17 mouse cellular contexts compared by ENCODE assay signal in the genomic region with DNA sequence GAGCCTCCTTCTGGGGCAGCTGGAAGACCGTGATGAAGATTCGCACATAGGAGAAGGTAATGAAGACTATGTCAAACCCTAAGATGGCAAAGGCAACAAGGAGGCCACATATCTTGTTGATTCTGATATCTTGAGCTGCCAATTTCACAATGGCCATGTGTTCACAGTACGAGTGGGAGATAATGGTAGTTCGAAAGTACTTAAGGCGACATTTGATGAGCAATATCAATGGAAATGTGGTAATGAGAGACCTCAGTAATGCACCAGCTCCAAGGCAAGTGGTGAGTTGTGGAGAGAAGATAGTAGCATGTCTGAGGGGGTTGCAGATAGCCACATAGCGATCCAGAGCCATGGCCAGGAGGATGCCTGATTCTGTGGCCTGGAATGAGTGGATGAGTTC. TPM values are rescaled to one million over a fixed set of nuclear protein-coding genes. Genes with fewer than 3 reads are reported as not detected.
"Had no signal": no experiment of that assay in that cellular context is flagged by ENCODE, and none has a peak within 500 bp of the region (broad histone marks: within the 10 kb centered on the region; RNA-seq: fewer than 3 reads in every experiment).

No protein-coding gene starts in this region.

RNA-seq across cellular contexts. Expression of a gene that starts 3.7 kb away (rescaled TPM):
- total RNA-seq: liver, adult 2 months; midbrain, postnatal 0 days; monocyte, adult 5-6 weeks had no signal
- polyA plus RNA-seq: liver, adult 2 months; lung, embryonic 14.5 days; lung, embryonic 16.5 days; midbrain, embryonic 11.5 days; midbrain, embryonic 13.5 days; midbrain, embryonic 15.5 days; midbrain, postnatal 0 days; neural tube, embryonic 12.5 days; neural tube, embryonic 14.5 days; spleen, adult 2 months; stomach, embryonic 15.5 days; stomach, postnatal 0 days; testis, adult 2 months; thymus, adult 2 months; urinary bladder, adult 2 months had no signal

RNA-seq across cellular contexts. Expression of a gene that starts 10.6 kb away (rescaled TPM):
- total RNA-seq: liver, adult 2 months; midbrain, postnatal 0 days; monocyte, adult 5-6 weeks; neutrophil, adult 5-6 weeks had no signal
- polyA plus RNA-seq: liver, adult 2 months; lung, embryonic 14.5 days; lung, embryonic 16.5 days; midbrain, embryonic 11.5 days; midbrain, embryonic 13.5 days; midbrain, embryonic 15.5 days; midbrain, postnatal 0 days; neural tube, embryonic 12.5 days; neural tube, embryonic 14.5 days; spleen, adult 2 months; stomach, embryonic 15.5 days; stomach, postnatal 0 days; testis, adult 2 months; thymus, adult 2 months; urinary bladder, adult 2 months had no signal

RNA-seq across cellular contexts. Expression of a gene that starts 11.8 kb away (rescaled TPM):
- total RNA-seq: liver, adult 2 months; midbrain, postnatal 0 days; monocyte, adult 5-6 weeks; neutrophil, adult 5-6 weeks had no signal
- polyA plus RNA-seq: liver, adult 2 months; lung, embryonic 14.5 days; lung, embryonic 16.5 days; midbrain, embryonic 11.5 days; midbrain, embryonic 13.5 days; midbrain, embryonic 15.5 days; midbrain, postnatal 0 days; neural tube, embryonic 12.5 days; neural tube, embryonic 14.5 days; spleen, adult 2 months; stomach, embryonic 15.5 days; stomach, postnatal 0 days; testis, adult 2 months; thymus, adult 2 months; urinary bladder, adult 2 months had no signal

RNA-seq across cellular contexts. Expression of a gene that starts 22.9 kb away (rescaled TPM):
- total RNA-seq: liver, adult 2 months; midbrain, postnatal 0 days; monocyte, adult 5-6 weeks; neutrophil, adult 5-6 weeks had no signal
- polyA plus RNA-seq: liver, adult 2 months; lung, embryonic 14.5 days; lung, embryonic 16.5 days; midbrain, embryonic 11.5 days; midbrain, embryonic 13.5 days; midbrain, embryonic 15.5 days; midbrain, postnatal 0 days; neural tube, embryonic 12.5 days; neural tube, embryonic 14.5 days; spleen, adult 2 months; stomach, embryonic 15.5 days; stomach, postnatal 0 days; testis, adult 2 months; thymus, adult 2 months; urinary bladder, adult 2 months had no signal

RNA-seq across cellular contexts. Expression of a gene that starts 23.9 kb away (rescaled TPM):
- total RNA-seq: liver, adult 2 months; midbrain, postnatal 0 days; monocyte, adult 5-6 weeks; neutrophil, adult 5-6 weeks had no signal
- polyA plus RNA-seq: liver, adult 2 months; lung, embryonic 14.5 days; lung, embryonic 16.5 days; midbrain, embryonic 11.5 days; midbrain, embryonic 13.5 days; midbrain, embryonic 15.5 days; midbrain, postnatal 0 days; neural tube, embryonic 12.5 days; neural tube, embryonic 14.5 days; spleen, adult 2 months; stomach, embryonic 15.5 days; stomach, postnatal 0 days; testis, adult 2 months; thymus, adult 2 months; urinary bladder, adult 2 months had no signal
